Mouse (Mus musculus): ENCODE results near the gene Slc4a8. TPM values are rescaled to one million over a fixed set of nuclear protein-coding genes. Genes with fewer than 3 reads are reported as not detected.

The Slc4a8 gene
- total RNA-seq, 1 experiment = 25.6 TPM

- Histone ChIP-seq H3K4me1 (ENCODE audit: control insufficient read depth in 2 of 2, insufficient read depth in 2 of 2, low read length in 2 of 2, poor library complexity in 1 of 2) (peaks cover 2 to 17% of the 10 kb centered on the region in 2 experiments; a peak in 2 of 4 replicates), H3K27ac (ENCODE audit: insufficient read depth, low read depth, low read length, poor library complexity, severe bottlenecking) (no peak overlapping the region), H3K9me3 (ENCODE audit: control insufficient read depth, insufficient read depth, low read depth, low read length) (no peaks in the 10 kb centered on the region), H3K9ac (ENCODE audit: insufficient read depth, low read depth, low read length, poor library complexity, severe bottlenecking) (no peak overlapping the region; the same call in 1 of the 2 replicates), H3K36me3 (ENCODE audit: control insufficient read depth, insufficient read depth, low read length, poor library complexity, severe bottlenecking) (no peaks in the 10 kb centered on the region), H3K4me3 (ENCODE audit: insufficient read depth in 1 of 2, low read depth in 1 of 2, low read length in 2 of 2, poor library complexity in 1 of 2, severe bottlenecking in 1 of 2) (no peak overlapping the region)
- TF ChIP-seq MAFK (IDR thresholded peaks at IDR 0.05; ENCODE audit: insufficient read depth, low read depth, low read length) = no peak
- no peak for TF ChIP-seq ZC3H11A (IDR thresholded peaks at IDR 0.05; ENCODE audit: borderline replicate concordance, low read depth, low read length)
- no peak for TF ChIP-seq HCFC1 (IDR thresholded peaks at IDR 0.05; ENCODE audit: borderline replicate concordance, insufficient read depth, low read length)
- TF ChIP-seq CHD2 (IDR thresholded peaks at IDR 0.05; ENCODE audit: low read depth, low read length) = no peak
- TF ChIP-seq ZNF384 (IDR thresholded peaks at IDR 0.05; ENCODE audit: low read depth, low read length) = no peak
- in situ Hi-C loops (cut with MboI; ENCODE audit: low sequenced_read_pairs in 2 of 2, unreplicated experiment in 2 of 2) = no loop called here
- DNase-seq (ENCODE audit: low read depth, low spot score) = peak; percentile 68
Measured at GRCm38 (mm10) chr15:100754041-100754440, 7.5 kb upstream of the Slc4a8 start.

- Histone ChIP-seq H3K27ac (ENCODE audit: insufficient read depth, low read depth, low read length, poor library complexity, severe bottlenecking) (no peak overlapping the region), H3K4me3 (ENCODE audit: insufficient read depth in 1 of 2, low read depth in 1 of 2, low read length in 2 of 2, poor library complexity in 1 of 2, severe bottlenecking in 1 of 2) (no peak overlapping the region; a peak in 1 of 4 replicates)
- no peak for DNase-seq (ENCODE audit: low read depth, low spot score)
Measured at GRCm38 (mm10) chr15:100754805-100755497, 6.6 kb upstream of the Slc4a8 start.

GRCm38 (mm10) chr15:100755498-100755859 is 6.1 kb upstream of the Slc4a8 start:
- no peaks in the 10 kb centered on the region for H3K36me3 ChIP-seq (ENCODE audit: control insufficient read depth, insufficient read depth, low read length, poor library complexity, severe bottlenecking)
- peaks cover 2 to 13% of the 10 kb centered on the region in 2 experiments; a peak in 2 of 4 replicates for H3K4me1 ChIP-seq (ENCODE audit: control insufficient read depth in 2 of 2, insufficient read depth in 2 of 2, low read length in 2 of 2, poor library complexity in 1 of 2)
- DNase-seq (ENCODE audit: low read depth, low spot score) = no peak
- no peak for TF ChIP-seq ZC3H11A (IDR thresholded peaks at IDR 0.05; ENCODE audit: borderline replicate concordance, low read depth, low read length)
- no peak for TF ChIP-seq CHD2 (IDR thresholded peaks at IDR 0.05; ENCODE audit: low read depth, low read length)
- no peak for TF ChIP-seq HCFC1 (IDR thresholded peaks at IDR 0.05; ENCODE audit: borderline replicate concordance, insufficient read depth, low read length)
- TF ChIP-seq MAFK (IDR thresholded peaks at IDR 0.05; ENCODE audit: insufficient read depth, low read depth, low read length) = no peak
- no peak for TF ChIP-seq ZNF384 (IDR thresholded peaks at IDR 0.05; ENCODE audit: low read depth, low read length)
- no peak overlapping the region for H3K9ac ChIP-seq (ENCODE audit: insufficient read depth, low read depth, low read length, poor library complexity, severe bottlenecking)
- H3K27ac ChIP-seq (ENCODE audit: insufficient read depth, low read depth, low read length, poor library complexity, severe bottlenecking) = no peak overlapping the region
- H3K4me3 ChIP-seq (ENCODE audit: insufficient read depth in 1 of 2, low read depth in 1 of 2, low read length in 2 of 2, poor library complexity in 1 of 2, severe bottlenecking in 1 of 2) = no peak overlapping the region
- in situ Hi-C loops (cut with MboI; ENCODE audit: low sequenced_read_pairs in 2 of 2, unreplicated experiment in 2 of 2) = no loop called here
- H3K9me3 ChIP-seq (ENCODE audit: control insufficient read depth, insufficient read depth, low read depth, low read length) = no peaks in the 10 kb centered on the region

More at GRCm38 (mm10) chr15:100754805-100755497, 6.6 kb upstream of the Slc4a8 start:
- in situ Hi-C loops (cut with MboI; ENCODE audit: low sequenced_read_pairs in 2 of 2, unreplicated experiment in 2 of 2) = no loop called here
- Histone ChIP-seq H3K9ac (ENCODE audit: insufficient read depth, low read depth, low read length, poor library complexity, severe bottlenecking) (no peak overlapping the region), H3K4me1 (ENCODE audit: control insufficient read depth in 2 of 2, insufficient read depth in 2 of 2, low read length in 2 of 2, poor library complexity in 1 of 2) (peaks cover 2 to 17% of the 10 kb centered on the region in 2 experiments; a peak in 2 of 4 replicates), H3K9me3 (ENCODE audit: control insufficient read depth, insufficient read depth, low read depth, low read length) (no peaks in the 10 kb centered on the region), H3K36me3 (ENCODE audit: control insufficient read depth, insufficient read depth, low read length, poor library complexity, severe bottlenecking) (no peaks in the 10 kb centered on the region)
- TF ChIP-seq HCFC1 (IDR thresholded peaks at IDR 0.05; ENCODE audit: borderline replicate concordance, insufficient read depth, low read length) (no peak), MAFK (IDR thresholded peaks at IDR 0.05; ENCODE audit: insufficient read depth, low read depth, low read length) (no peak), ZC3H11A (IDR thresholded peaks at IDR 0.05; ENCODE audit: borderline replicate concordance, low read depth, low read length) (no peak), CHD2 (IDR thresholded peaks at IDR 0.05; ENCODE audit: low read depth, low read length) (no peak), ZNF384 (IDR thresholded peaks at IDR 0.05; ENCODE audit: low read depth, low read length) (no peak)

GRCm38 (mm10) chr15:100755881-100756624 is 5.5 kb upstream of the Slc4a8 start:
- Histone ChIP-seq H3K4me1 (ENCODE audit: control insufficient read depth in 2 of 2, insufficient read depth in 2 of 2, low read length in 2 of 2, poor library complexity in 1 of 2) (peaks cover 2 to 12% of the 10 kb centered on the region in 2 experiments; a peak in 2 of 4 replicates), H3K4me3 (ENCODE audit: insufficient read depth in 1 of 2, low read depth in 1 of 2, low read length in 2 of 2, poor library complexity in 1 of 2, severe bottlenecking in 1 of 2) (no peak overlapping the region), H3K9me3 (ENCODE audit: control insufficient read depth, insufficient read depth, low read depth, low read length) (no peaks in the 10 kb centered on the region), H3K27ac (ENCODE audit: insufficient read depth, low read depth, low read length, poor library complexity, severe bottlenecking) (no peak overlapping the region), H3K9ac (ENCODE audit: insufficient read depth, low read depth, low read length, poor library complexity, severe bottlenecking) (no peak overlapping the region), H3K36me3 (ENCODE audit: control insufficient read depth, insufficient read depth, low read length, poor library complexity, severe bottlenecking) (no peaks in the 10 kb centered on the region)
- in situ Hi-C loops (cut with MboI; ENCODE audit: low sequenced_read_pairs in 2 of 2, unreplicated experiment in 2 of 2) = no loop called here
- TF ChIP-seq ZC3H11A (IDR thresholded peaks at IDR 0.05; ENCODE audit: borderline replicate concordance, low read depth, low read length) = no peak
- no peak for TF ChIP-seq MAFK (IDR thresholded peaks at IDR 0.05; ENCODE audit: insufficient read depth, low read depth, low read length)
- no peak for DNase-seq (ENCODE audit: low read depth, low spot score)

All from ES-E14 (cell line).